Comparison of ENCODE assay signal across 21 mouse cellular contexts in the genomic region with DNA sequence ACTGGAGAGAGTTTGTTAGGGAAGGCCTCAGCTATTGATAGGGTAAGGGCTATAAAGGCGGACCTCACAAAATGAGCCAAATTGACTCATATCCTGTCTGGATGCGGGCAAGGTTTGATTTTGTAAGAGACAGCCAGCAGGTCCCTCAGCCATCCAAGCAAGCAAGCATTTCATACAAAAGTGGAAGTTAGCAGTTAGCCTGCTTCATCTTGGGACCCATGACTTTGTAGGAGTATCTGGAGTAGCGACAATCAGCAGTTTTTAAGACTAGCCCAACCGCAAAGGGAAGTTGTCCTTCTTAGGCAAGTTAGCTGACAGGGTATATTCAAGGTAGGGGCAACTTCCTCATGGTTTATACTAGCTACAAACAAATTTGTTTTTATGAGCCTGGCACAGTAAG. TPM values are rescaled to one million over a fixed set of nuclear protein-coding genes. Genes with fewer than 3 reads are reported as not detected.
DNase-seq lines count a peak whose midpoint lies in the region; ATAC-seq lines count a peak whose summit lies in the region.
"Had no signal": no experiment of that assay in that cellular context is flagged by ENCODE, and none has a peak within 500 bp of the region (broad histone marks: within the 10 kb centered on the region; RNA-seq: fewer than 3 reads in every experiment).

No protein-coding gene starts in this region.

- no peaks in the 10 kb centered on the region for H3K4me1 ChIP-seq in midbrain, embryonic 11.5 days (ENCODE audit: control insufficient read depth, insufficient read depth, low read length)
- H3K4me1 ChIP-seq: embryonic facial prominence, embryonic 13.5 days had no signal

- WGBS in macrophage (ENCODE audit: missing documents): 26% methylated on average over 4 of the region's 4 CpGs
- 95% methylated on average over 4 of the region's 4 CpGs for WGBS in midbrain, embryonic 11.5 days

- H3K4me2 ChIP-seq in midbrain, embryonic 11.5 days: no peak overlapping the region
- H3K4me2 ChIP-seq: embryonic facial prominence, embryonic 13.5 days had no signal

- H3K79me2 ChIP-seq in macrophage (ENCODE audit: inconsistent target): no peaks in the 10 kb centered on the region

- H3K36me3 ChIP-seq in macrophage (ENCODE audit: inconsistent target): no peaks in the 10 kb centered on the region
- H3K36me3 ChIP-seq in midbrain, embryonic 11.5 days (ENCODE audit: control insufficient read depth, insufficient read depth, low read length): no peaks in the 10 kb centered on the region
- H3K36me3 ChIP-seq: embryonic facial prominence, embryonic 13.5 days had no signal

- peak; percentile 74 for DNase-seq in layer of hippocampus, adult 9-11 months
- DNase-seq in layer of hippocampus, postnatal 14 days (ENCODE audit: low spot score in 2 of 2): no peak
- DNase-seq in 416B (ENCODE audit: low read depth) (peak; percentile 96), NIH3T3 (ENCODE audit: low read depth) (peak; percentile 0)
- DNase-seq in cerebellum, adult 11 months: no peak
- DNase-seq in midbrain, embryonic 11.5 days (ENCODE audit: low spot score, missing footprints): no peak
- DNase-seq in B cell, adult 2 months: no peak
- DNase-seq: cerebellum, postnatal 14 days; right cerebral cortex, postnatal 4 days had no signal

- H3K4me3 ChIP-seq in macrophage (ENCODE audit: inconsistent target): no peak overlapping the region
- no peak overlapping the region for H3K4me3 ChIP-seq in midbrain, embryonic 11.5 days (ENCODE audit: low read depth, low read length)
- H3K4me3 ChIP-seq: embryonic facial prominence, embryonic 13.5 days; myocyte had no signal

- H3K27me3 ChIP-seq in midbrain, embryonic 11.5 days (ENCODE audit: control insufficient read depth, insufficient read depth, low read length): no peaks in the 10 kb centered on the region
- H3K27me3 ChIP-seq: embryonic facial prominence, embryonic 13.5 days had no signal

- H3K9me3 ChIP-seq in midbrain, embryonic 11.5 days (ENCODE audit: control insufficient read depth, low read length): no peaks in the 10 kb centered on the region
- H3K9me3 ChIP-seq: embryonic facial prominence, embryonic 13.5 days had no signal

- H3K27ac ChIP-seq in macrophage: peak overlapping the region; percentile 92
- H3K27ac ChIP-seq in midbrain, embryonic 11.5 days (ENCODE audit: low read depth, low read length): no peak overlapping the region
- H3K27ac ChIP-seq: embryonic facial prominence, embryonic 13.5 days had no signal

- no peak for ATAC-seq in midbrain, embryonic 11.5 days (ENCODE audit: low FRiP score)
- ATAC-seq: forebrain, embryonic 14.5 days had no signal

- H3K9ac ChIP-seq in midbrain, embryonic 11.5 days (ENCODE audit: low read length): no peak overlapping the region
- H3K9ac ChIP-seq: embryonic facial prominence, embryonic 13.5 days had no signal

RNA-seq across cellular contexts. Expression of gene Cks1brt, which starts 9.2 kb away (rescaled TPM):
- not detected for total RNA-seq in layer of hippocampus, postnatal 14 days (2021)
- total RNA-seq in macrophage (2018; cell fraction: chromatin; rRNA removed): not detected
- not detected for total RNA-seq in macrophage (2018; cell fraction: cytosol; rRNA removed)
- total RNA-seq in macrophage (2018; cell fraction: nucleus; rRNA removed): not detected
- not detected in 3 replicates for polyA plus RNA-seq in macrophage (2018)
- not detected in 2 replicates for polyA plus RNA-seq in midbrain, embryonic 11.5 days (2014; fragmentation: Nextera tagmentation; extraction: Ambion mirVana)
- total RNA-seq: gastrocnemius, adult 8-10 months; layer of hippocampus, postnatal 10 days had no signal
- polyA plus RNA-seq: brain, embryonic 14.5 days; embryonic facial prominence, embryonic 13.5 days; forebrain, embryonic 14.5 days; heart, embryonic 16.5 days; kidney, embryonic 14.5 days; limb, embryonic 11.5 days; lung, embryonic 16.5 days; myocyte; testis, adult 2 months had no signal

RNA-seq across cellular contexts. Expression of gene Zfp791, which starts 19.6 kb away (rescaled TPM):
- 1 to 10 TPM; 5.6 to 5.8 TPM for total RNA-seq in layer of hippocampus, postnatal 14 days (2021)
- total RNA-seq in macrophage (2018; cell fraction: chromatin; rRNA removed): 1 to 10 TPM in 13 of 26 experiments, under 1 TPM in 4, not detected in 9; 0.31 to 6.0 (median 1.2) TPM
- total RNA-seq in macrophage (2018; cell fraction: cytosol; rRNA removed): 1 to 10 TPM in 8 of 26 experiments, under 1 TPM in 18; 0.10 to 2.2 (median 0.73) TPM
- total RNA-seq in macrophage (2018; cell fraction: nucleus; rRNA removed): 1 to 10 TPM in 7 of 26 experiments, under 1 TPM in 11, not detected in 8; 0.20 to 4.4 (median 0.82) TPM
- polyA plus RNA-seq in macrophage (2018): 1.2 to 2.6 TPM (median 1.4 TPM) in 3 replicates
- polyA plus RNA-seq in midbrain, embryonic 11.5 days (2014; fragmentation: Nextera tagmentation; extraction: Ambion mirVana): 1.3 and 1.5 TPM in 2 replicates
- polyA plus RNA-seq: myocyte had no signal

RNA-seq across cellular contexts. Expression of gene Man2b1, which starts 59.4 kb away (rescaled TPM):
- total RNA-seq in layer of hippocampus, postnatal 14 days (2021): 10 to 100 TPM; 39.6 to 42.7 TPM
- 100 to 1,000 TPM in 21 of 26 experiments, 10 to 100 TPM in 5; 50.3 to 527 (median 260) TPM for total RNA-seq in macrophage (2018; cell fraction: chromatin; rRNA removed)
- total RNA-seq in macrophage (2018; cell fraction: cytosol; rRNA removed): 100 to 1,000 TPM; 120 to 611 (median 292) TPM
- 100 to 1,000 TPM; 140 to 891 (median 412) TPM for total RNA-seq in macrophage (2018; cell fraction: nucleus; rRNA removed)
- 375 to 585 TPM (median 491 TPM) in 3 replicates for polyA plus RNA-seq in macrophage (2018)
- 15.7 and 16.9 TPM in 2 replicates for polyA plus RNA-seq in midbrain, embryonic 11.5 days (2014; fragmentation: Nextera tagmentation; extraction: Ambion mirVana)

Comparison
In these comparisons a context has a peak if more than half of its experiments do, and no peak if none do; other contexts are left out.
1. DNase-seq: peak in layer of hippocampus, adult 9-11 months (single experiment), 416B (single experiment) and NIH3T3 (single experiment); none in layer of hippocampus, postnatal 14 days (0 of 2), cerebellum, adult 11 months (single experiment), midbrain, embryonic 11.5 days (single experiment) and B cell, adult 2 months (0 of 2).
2. RNA of gene Man2b1, which starts 59.4 kb away (polyA plus RNA-seq): 375 to 585 TPM in macrophage; 15.7 to 16.9 TPM in midbrain, embryonic 11.5 days; every median in the first group is over 10 times any median in the second.